In the genomic region with DNA sequence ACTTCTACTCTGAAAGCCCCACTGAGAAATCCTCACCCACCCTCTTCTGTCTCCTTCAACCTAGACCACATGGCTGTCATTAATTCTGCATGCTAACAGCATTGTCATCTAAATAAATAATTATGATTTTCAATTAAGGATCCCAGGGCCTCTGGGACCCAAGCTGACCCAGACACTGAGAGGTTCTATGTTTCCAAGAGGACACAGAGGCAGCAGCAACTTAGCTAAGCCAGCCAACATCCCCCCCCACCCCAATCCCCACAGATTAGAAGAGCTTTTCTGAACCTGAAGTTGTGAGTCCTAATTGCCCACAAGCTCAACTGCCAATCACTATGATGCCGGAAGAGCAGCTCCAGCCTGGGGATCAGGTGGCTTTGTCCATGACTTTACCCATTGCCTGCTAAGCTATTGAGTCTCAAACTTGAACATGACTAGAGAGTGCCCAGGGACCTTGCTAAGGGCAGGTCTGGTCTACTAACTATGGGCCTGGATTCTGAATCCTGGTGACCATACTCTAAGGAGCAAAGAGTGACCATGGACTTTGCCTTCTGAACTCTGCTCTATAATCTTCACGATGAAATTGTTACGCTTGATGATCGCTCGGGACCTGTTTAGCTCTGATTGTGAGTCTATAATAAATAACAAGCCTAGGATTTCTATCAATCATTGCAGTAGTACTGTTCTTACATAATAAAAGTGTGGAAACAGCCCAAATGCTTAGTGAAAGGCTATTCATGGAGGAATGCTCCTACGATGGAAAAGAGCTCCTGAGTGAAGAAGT, we compare ENCODE assay signal across 18 mouse cellular contexts.
"Had no signal": no experiment of that assay in that cellular context is flagged by ENCODE, and none has a peak within 500 bp of the region (broad histone marks: within the 10 kb centered on the region; RNA-seq: fewer than 3 reads in every experiment).

No protein-coding gene starts in this region.

- H3K4me2 ChIP-seq: lung, embryonic 14.5 days; midbrain, embryonic 12.5 days; neural tube, embryonic 12.5 days had no signal

- H3K27me3 ChIP-seq: midbrain, embryonic 12.5 days; neural tube, embryonic 12.5 days had no signal

- H3K4me1 ChIP-seq: midbrain, embryonic 10.5 days; midbrain, embryonic 12.5 days; neural tube, embryonic 12.5 days had no signal

- H3K4me3 ChIP-seq: midbrain, embryonic 10.5 days; midbrain, embryonic 12.5 days; myocyte; neural tube, embryonic 12.5 days had no signal

- H3K9me3 ChIP-seq: midbrain, embryonic 10.5 days; midbrain, embryonic 12.5 days; neural tube, embryonic 12.5 days had no signal

- H3K27ac ChIP-seq: liver, embryonic 14.5 days; midbrain, embryonic 10.5 days; midbrain, embryonic 12.5 days; neural tube, embryonic 12.5 days had no signal

- DNase-seq: lung, adult 18-20 months; lung, embryonic 14.5 days; lung, postnatal 10 days; lung, postnatal 4 days; midbrain, embryonic 14.5 days; right cerebral cortex, adult 18-20 months; right cerebral cortex, postnatal 25 days; right cerebral cortex, postnatal 4 days; spleen, adult 18-20 months; thymus, adult 18-20 months; thymus, postnatal 14 days; thymus, postnatal 36 days had no signal

- H3K9ac ChIP-seq: liver, embryonic 14.5 days; lung, embryonic 14.5 days; midbrain, embryonic 12.5 days; neural tube, embryonic 12.5 days had no signal

- H3K36me3 ChIP-seq: midbrain, embryonic 10.5 days; midbrain, embryonic 12.5 days; neural tube, embryonic 12.5 days had no signal

- ATAC-seq: midbrain, embryonic 16.5 days had no signal
